Mouse (Mus musculus) heart, embryonic 13.5 days (tissue): ENCODE results near the gene E4f1. TPM values are rescaled to one million over a fixed set of nuclear protein-coding genes. Genes with fewer than 3 reads are reported as not detected.

Source experiments
- ATAC-seq: fragments of 200-750 bp; cut with Nextera tagmentation; 2 replicates; pipeline ENCODE4 v1.8.0; 2017; ENCODE audit warnings: moderate TSS enrichment; ENCODE audit not compliant: insufficient number of reproducible peaks, low FRiP score, low TSS enrichment; ENCODE audit errors: extremely low read depth
- H3K27ac ChIP-seq: fragments of 300-500 bp; sonication (generic); replicated peaks from 2 replicates; pipeline ENCODE4 v1.5.1; 2015; ENCODE audit warnings: moderate library complexity, mild to moderate bottlenecking, inconsistent platforms
- H3K27me3 ChIP-seq: fragments of 300-500 bp; sonication (generic); replicated peaks from 2 replicates; pipeline ENCODE4 v1.6.1; 2015; ENCODE audit warnings: mild to moderate bottlenecking, inconsistent platforms
- H3K36me3 ChIP-seq: fragments of 300-500 bp; sonication (generic); 2 replicates; pipeline ENCODE4 v1.6.1; 2015; ENCODE audit warnings: mild to moderate bottlenecking, inconsistent platforms
- H3K4me1 ChIP-seq: fragments of 300-500 bp; sonication (generic); 2 replicates; pipeline ENCODE4 v1.6.1; 2015; ENCODE audit warnings: inconsistent platforms
- H3K4me2 ChIP-seq: fragments of 300-500 bp; sonication (generic); 2 replicates; pipeline ENCODE4 v1.6.1; 2015; ENCODE audit warnings: inconsistent platforms, mild to moderate bottlenecking, moderate library complexity
- H3K4me3 ChIP-seq: fragments of 300-500 bp; sonication (generic); 2 replicates; pipeline ENCODE4 v1.5.1; 2015; ENCODE audit warnings: moderate library complexity, mild to moderate bottlenecking, inconsistent platforms
- H3K9ac ChIP-seq: fragments of 300-500 bp; sonication (generic); 2 replicates; pipeline ENCODE4 v1.6.1; 2015; ENCODE audit warnings: inconsistent platforms, mild to moderate bottlenecking, moderate library complexity
- H3K9me3 ChIP-seq: fragments of 300-500 bp; sonication (generic); 2 replicates; pipeline ENCODE4 v1.6.1; 2016; ENCODE audit warnings: inconsistent platforms
- WGBS: fragments of 180-500 bp; shearing (Covaris S2); methylation state at CpG from one replicate; pipeline ENCODE4 v1.1.7; 2015; ENCODE audit warnings: mixed read lengths; 5-methylcytosine and 5-hydroxymethylcytosine counted together
- polyA plus RNA-seq: library from polyadenylated mRNA; unstranded; fragments of >200 nt; fragmentation: Nextera tagmentation; extraction: Ambion mirVana; gene quantifications from 2 replicates; pipeline ENCODE4 v1.2.1, GENCODE M21; 2015

Gene E4f1
- polyA plus RNA-seq: 24.5 and 25.9 TPM in 2 replicates

DNA sequence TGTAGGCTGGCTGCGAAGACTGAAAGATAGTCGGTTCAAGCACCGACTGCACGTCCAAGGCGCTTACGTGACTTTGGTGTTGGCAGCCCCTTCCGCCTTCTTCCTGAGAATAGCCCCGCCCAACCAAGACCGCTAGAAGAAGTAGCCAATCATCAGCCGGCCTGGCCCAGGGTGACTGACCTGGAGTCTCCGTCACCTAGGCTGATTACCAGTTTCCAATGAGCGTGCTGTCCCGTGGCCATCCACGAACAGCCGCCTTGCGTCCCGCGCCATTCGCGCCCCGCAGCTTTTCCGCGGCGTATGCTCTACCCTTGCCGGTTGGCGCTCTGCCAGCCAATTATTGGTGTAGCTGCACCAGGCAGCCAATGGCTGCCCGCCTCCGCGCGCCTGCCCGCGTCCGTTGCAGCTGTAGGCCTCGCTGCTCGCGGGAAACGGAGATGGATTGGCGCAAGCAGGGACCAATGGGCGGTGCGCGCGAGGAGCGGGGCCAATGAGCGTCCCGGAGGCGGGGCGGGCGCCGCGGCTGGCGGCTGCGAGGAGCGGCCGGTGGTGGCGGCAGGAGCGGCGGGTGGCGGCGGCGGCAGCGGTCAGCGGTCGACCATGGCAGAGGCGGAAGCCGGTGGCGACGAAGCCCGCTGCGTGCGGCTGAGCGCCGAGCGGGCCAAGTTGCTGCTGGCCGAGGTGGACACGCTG lies at the start of gene E4f1, which contains the start of gene Pgp:
Gene E4f1 (minus strand): TSS at position 404 of the 693 bp plus-strand sequence.
Gene Pgp (plus strand): TSS at position 483 of the 693 bp plus-strand sequence.
- Histone ChIP-seq H3K4me3 (peak within 1 kb of the TSS; percentile 95), H3K9me3 (no peaks in the 10 kb centered on the region), H3K4me2 (peak within 1 kb of the TSS; percentile 100), H3K27me3 (no peaks in the 10 kb centered on the region), H3K36me3 (peaks cover 24% of the 10 kb centered on the region), H3K9ac (peak within 1 kb of the TSS; percentile 97), H3K4me1 (peaks cover 42% of the 10 kb centered on the region), H3K27ac (peak within 1 kb of the TSS; percentile 89)
- WGBS: under 1% methylated on average over 73 of the region's 75 CpGs
- ATAC-seq: peak; percentile 95

DNA sequence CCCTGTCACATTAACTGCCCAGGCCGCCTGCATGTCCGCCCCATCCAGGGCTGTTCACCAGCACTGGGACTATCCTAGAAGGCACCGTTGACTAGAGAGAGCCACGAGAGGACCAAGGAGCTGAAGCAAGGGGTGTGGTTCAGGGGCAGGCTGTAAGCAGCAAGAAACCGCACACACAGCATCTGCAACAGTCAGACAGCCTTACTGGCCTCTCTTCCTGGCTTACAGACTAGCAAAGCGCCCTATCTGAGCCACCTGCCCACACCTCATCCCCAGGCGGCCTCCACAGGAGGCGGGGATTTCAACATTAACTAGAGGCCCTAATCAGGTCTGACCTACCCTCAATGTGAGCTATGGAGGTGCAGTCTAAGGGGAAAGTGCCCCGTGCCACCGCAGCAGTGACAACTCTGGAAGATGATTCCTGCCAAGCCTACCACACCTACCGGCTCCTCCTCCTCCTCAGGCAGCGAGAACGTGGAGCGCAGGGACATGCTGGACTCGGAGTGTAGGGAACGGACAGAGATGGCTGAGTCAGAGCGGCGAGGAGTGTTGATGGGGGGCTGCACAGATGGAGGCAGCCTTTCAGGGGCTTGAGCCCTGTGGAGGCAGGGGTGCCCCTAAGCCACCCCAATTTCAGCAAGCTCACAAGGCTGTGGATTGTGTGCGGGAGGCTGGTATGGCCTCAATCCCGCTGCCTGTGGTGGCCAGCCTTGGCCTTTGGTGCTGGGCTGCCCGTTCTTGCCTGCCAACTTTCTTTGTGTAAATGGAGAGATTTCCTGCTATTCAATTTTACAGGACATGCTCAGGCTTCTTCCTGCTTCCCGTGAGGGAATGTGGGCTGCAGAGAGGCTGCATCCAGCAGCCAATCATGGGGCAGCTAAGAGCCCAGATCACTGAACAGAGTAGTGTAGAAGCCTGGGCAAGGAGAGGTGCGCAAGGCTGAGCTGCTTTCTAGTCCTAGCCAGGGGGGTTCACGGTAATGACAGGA lies 44.5 kb upstream of the E4f1 start:
- H3K4me1 ChIP-seq: no peaks in the 10 kb centered on the region
- peak overlapping the region; percentile 36 for H3K4me2 ChIP-seq
- H3K27ac ChIP-seq: peak overlapping the region; percentile 86
- H3K9me3 ChIP-seq: no peaks in the 10 kb centered on the region
- peak overlapping the region; percentile 56; the same call in 1 of the 2 replicates for H3K9ac ChIP-seq
- ATAC-seq: no peak
- WGBS: 82% methylated on average over 24 of the region's 24 CpGs
- no peaks in the 10 kb centered on the region for H3K27me3 ChIP-seq
- 0 out of 2 replicates have a peak overlapping the region, but pooled peaks have one; percentile 10 for H3K4me3 ChIP-seq
- peaks cover 92% of the 10 kb centered on the region for H3K36me3 ChIP-seq

DNA sequence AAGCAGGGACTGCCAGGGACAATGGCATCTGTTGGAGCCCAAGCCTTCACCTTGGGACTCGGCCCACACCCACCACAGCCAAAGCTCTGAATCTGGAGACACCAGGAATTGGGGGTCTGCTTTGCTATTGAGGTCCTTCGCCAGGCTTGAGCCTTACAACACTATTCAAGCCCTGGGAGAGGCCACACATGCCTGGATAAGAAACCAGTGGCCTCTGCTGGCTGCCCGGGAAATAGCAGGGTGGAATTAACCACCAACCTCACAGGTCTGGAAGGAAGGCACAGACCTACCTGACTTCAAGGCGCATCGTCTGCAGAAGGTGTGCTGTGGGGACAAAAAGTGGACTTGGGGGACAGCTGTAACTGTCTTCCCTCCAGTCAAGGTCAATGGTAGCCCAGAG lies 43.5 kb upstream of the E4f1 start:
- Histone ChIP-seq H3K36me3 (peaks cover 94% of the 10 kb centered on the region), H3K27me3 (no peaks in the 10 kb centered on the region), H3K9ac (no peak overlapping the region), H3K4me3 (0 out of 2 replicates have a peak overlapping the region, but pooled peaks have one; percentile 10), H3K4me1 (no peaks in the 10 kb centered on the region), H3K27ac (no peak overlapping the region), H3K9me3 (no peaks in the 10 kb centered on the region), H3K4me2 (peak overlapping the region; percentile 36; the same call in 1 of the 2 replicates)
- no peak for ATAC-seq
- 55% methylated on average over 5 of the region's 5 CpGs for WGBS

DNA sequence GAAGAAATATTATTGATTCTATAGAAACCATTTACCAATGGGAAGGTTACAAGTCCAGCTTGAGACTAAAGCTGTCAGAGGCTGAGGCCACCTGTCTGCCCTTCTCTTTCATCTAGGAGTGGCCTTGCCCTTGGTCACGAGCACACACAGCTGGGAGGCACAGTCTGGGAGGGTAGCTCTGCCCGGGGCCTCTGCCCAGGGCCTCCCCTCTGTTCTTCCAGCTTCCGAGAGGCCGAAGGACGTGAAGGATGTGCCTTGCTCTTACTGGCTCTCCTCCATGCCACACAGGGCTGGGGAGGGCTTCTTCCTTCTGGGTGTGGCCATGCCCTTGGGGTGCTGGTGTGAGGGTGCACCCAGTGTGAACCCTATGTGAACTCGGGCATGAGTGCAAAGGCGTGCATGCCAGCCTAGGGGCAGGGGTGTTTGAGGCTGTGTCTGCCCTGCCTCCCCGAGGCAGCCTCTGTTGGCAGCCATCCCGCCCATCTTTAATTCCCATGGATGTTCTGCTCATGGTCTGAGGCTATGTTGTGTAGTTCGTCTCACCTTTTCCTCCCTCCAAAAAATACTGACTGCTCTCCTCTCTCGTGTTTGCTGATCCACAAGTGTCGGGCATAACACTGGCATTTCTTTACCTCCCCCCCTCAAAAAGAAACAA lies 37.8 kb upstream of the E4f1 start:
- WGBS: 83% methylated on average over 12 of the region's 12 CpGs
- Histone ChIP-seq H3K4me2 (no peak overlapping the region), H3K36me3 (peaks cover 51% of the 10 kb centered on the region), H3K4me3 (no peak overlapping the region), H3K9me3 (no peaks in the 10 kb centered on the region), H3K4me1 (peaks cover 14% of the 10 kb centered on the region), H3K27ac (no peak overlapping the region), H3K9ac (no peak overlapping the region), H3K27me3 (peaks cover 44% of the 10 kb centered on the region)
- no peak for ATAC-seq

DNA sequence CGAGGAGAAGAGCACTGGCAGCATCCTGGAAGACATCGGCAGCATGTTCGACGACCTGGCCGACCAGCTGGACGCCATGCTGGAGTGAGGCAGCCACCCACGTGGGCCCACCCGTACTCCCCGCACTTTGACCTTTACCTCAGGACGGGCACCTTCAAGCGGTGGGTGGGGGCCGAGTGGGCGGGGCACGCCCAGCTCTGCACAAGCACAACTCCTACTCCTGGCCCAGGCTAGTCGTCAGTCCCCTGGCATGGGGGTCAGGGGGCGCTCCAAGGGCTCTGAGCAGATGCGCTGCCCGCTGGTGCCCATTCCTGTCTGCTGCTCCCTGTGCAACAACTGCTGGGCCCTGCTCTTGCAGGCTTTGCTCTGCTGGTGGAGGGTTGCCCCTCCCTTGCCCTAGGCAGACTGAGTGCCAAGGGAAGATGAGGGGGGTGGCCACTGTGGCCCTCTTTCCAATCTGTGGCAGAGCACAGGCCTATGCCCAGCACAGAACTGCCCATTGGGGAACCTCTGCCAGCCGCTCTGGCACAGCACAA lies 37.1 kb upstream of the E4f1 start:
- WGBS: 44% methylated on average over 19 of the region's 19 CpGs
- Histone ChIP-seq H3K4me3 (no peak overlapping the region; the same call in 1 of the 2 replicates), H3K9me3 (no peaks in the 10 kb centered on the region), H3K4me2 (peak overlapping the region; percentile 75), H3K36me3 (peaks cover 46% of the 10 kb centered on the region), H3K4me1 (peaks cover 14% of the 10 kb centered on the region), H3K27ac (no peak overlapping the region), H3K9ac (0 out of 2 replicates have a peak overlapping the region, but pooled peaks have one; percentile 3), H3K27me3 (peaks cover 51% of the 10 kb centered on the region)
- 0 out of 2 replicates have a peak, but pooled peaks have one; percentile 1 for ATAC-seq

DNA sequence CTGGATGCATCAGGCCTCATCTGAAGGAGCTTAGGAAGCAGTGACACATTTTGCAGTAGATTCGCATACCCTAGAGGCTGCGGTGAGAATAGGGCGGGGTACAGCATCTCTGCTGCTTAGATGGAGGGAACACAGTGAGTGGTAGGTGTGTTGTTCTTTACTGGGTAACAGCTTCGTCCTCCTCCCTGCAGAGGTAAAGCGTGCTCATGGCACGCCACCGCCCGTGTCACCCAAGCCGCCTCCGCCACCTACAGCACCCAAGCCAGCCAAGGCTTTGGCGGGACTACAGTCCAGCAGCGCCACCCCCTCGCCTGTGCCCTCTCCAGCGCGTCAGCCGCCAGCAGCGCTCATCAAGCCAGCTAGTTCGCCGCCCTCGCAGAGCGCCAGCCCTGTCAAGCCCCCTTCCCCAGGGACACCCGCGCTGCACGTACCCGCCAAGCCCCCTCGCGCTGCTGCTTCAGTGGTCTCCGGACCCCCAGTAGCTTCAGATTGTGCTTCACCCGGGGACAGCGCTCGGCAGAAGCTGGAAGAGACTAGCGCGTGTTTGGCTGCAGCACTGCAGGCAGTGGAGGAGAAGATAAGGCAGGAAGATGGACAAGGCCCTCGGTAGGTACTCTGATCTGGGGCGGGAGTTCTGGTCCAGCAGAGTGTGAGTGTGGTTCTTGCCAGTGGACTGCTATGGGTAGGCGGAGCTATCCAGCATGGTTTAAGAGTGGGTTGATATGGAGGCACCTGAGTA lies 36.4 kb upstream of the E4f1 start:
- Histone ChIP-seq H3K27ac (no peak overlapping the region), H3K9ac (peak overlapping the region; percentile 75), H3K4me2 (peak overlapping the region; percentile 75), H3K4me3 (peak overlapping the region; percentile 44), H3K9me3 (no peaks in the 10 kb centered on the region), H3K4me1 (peaks cover 14% of the 10 kb centered on the region), H3K27me3 (peaks cover 57% of the 10 kb centered on the region), H3K36me3 (peaks cover 39% of the 10 kb centered on the region)
- no peak; the same call in 1 of the 2 replicates for ATAC-seq
- WGBS: 18% methylated on average over 36 of the region's 36 CpGs

DNA sequence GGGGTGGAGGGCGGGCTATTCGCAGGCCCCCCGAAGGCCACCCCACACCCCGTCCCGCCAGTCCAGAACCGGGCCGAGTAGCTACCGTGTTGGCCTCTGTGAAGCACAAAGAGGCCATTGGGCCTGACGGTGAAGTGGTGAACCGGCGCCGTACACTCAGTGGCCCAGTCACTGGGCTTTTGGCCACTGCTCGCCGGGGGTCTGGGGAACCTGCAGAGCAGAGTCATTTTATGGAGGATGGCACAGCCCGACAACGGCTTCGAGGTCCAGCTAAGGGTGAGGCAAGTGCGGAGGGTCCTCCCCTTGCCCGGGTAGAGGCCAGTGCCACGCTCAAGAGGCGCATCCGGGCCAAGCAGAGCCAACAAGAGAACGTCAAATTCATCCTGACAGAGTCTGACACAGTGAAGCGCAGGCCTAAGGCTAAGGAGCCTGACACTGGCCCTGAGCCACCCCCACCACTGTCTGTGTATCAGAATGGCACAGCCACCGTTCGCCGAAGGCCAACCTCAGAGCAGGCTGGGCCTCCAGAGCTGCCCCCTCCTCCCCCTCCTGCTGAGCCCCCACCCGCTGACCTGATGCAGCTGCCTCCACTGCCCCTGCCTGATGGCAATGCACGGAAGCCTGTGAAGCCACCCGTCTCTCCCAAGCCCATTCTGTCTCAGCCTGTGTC lies 35.3 kb upstream of the E4f1 start:
- Histone ChIP-seq H3K27ac (no peak overlapping the region), H3K4me1 (peaks cover 14% of the 10 kb centered on the region), H3K9ac (no peak overlapping the region), H3K4me3 (no peak overlapping the region), H3K4me2 (no peak overlapping the region), H3K36me3 (peaks cover 28% of the 10 kb centered on the region), H3K9me3 (no peaks in the 10 kb centered on the region), H3K27me3 (peaks cover 63% of the 10 kb centered on the region)
- 88% methylated on average over 30 of the region's 30 CpGs for WGBS
- ATAC-seq: no peak

DNA sequence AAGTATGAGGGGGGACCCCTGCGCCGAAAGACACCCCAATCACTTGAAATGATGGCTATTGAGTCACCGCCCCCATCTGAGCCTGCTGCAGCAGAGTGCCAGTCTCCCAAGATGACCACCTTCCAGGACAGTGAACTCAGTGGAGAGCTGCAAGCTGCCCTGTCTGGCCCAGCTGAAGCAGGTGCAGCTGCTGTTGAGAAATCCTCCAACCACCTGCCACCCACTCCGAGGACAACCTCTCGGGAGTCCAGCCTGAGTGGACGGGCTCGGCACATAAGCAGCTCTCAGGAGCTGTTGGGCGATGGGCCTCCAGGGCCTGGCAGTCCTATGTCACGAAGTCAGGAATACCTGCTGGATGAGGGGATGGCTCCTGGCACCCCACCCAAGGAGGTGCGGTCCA lies 34.0 kb upstream of the E4f1 start:
- H3K36me3 ChIP-seq: peaks cover 15% of the 10 kb centered on the region
- H3K27me3 ChIP-seq: peaks cover 63% of the 10 kb centered on the region
- no peak overlapping the region for H3K9ac ChIP-seq
- no peak overlapping the region for H3K4me3 ChIP-seq
- ATAC-seq: no peak
- WGBS: 86% methylated on average over 10 of the region's 10 CpGs
- peaks cover 14% of the 10 kb centered on the region for H3K4me1 ChIP-seq
- H3K9me3 ChIP-seq: no peaks in the 10 kb centered on the region
- H3K4me2 ChIP-seq: no peak overlapping the region
- no peak overlapping the region for H3K27ac ChIP-seq

DNA sequence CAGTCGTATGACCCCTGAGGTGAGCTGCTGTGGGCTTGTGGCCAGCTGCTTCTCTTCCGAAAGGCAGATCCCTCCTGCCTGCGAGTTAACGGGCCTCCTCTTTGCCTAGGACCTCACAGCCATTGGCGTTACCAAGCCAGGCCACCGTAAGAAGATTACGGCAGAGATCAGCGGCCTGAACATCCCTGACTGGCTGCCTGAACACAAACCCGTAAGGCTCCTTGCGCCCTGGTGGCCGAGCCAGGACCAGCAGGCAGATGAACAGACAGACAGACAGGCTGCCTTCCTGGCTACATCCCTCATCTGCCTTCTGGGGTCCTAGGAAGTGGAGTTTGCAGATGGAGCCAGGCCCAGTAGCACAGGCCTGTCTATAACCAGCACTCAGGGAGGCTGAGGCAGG lies 32.1 kb upstream of the E4f1 start:
- no peak overlapping the region for H3K27ac ChIP-seq
- H3K4me2 ChIP-seq: no peak overlapping the region
- H3K4me3 ChIP-seq: no peak overlapping the region
- no peak overlapping the region for H3K9ac ChIP-seq
- no peaks in the 10 kb centered on the region for H3K36me3 ChIP-seq
- WGBS: 33% methylated on average over 11 of the region's 11 CpGs
- no peaks in the 10 kb centered on the region for H3K9me3 ChIP-seq
- H3K4me1 ChIP-seq: peaks cover 12% of the 10 kb centered on the region
- peaks cover 57% of the 10 kb centered on the region for H3K27me3 ChIP-seq
- ATAC-seq: no peak

DNA sequence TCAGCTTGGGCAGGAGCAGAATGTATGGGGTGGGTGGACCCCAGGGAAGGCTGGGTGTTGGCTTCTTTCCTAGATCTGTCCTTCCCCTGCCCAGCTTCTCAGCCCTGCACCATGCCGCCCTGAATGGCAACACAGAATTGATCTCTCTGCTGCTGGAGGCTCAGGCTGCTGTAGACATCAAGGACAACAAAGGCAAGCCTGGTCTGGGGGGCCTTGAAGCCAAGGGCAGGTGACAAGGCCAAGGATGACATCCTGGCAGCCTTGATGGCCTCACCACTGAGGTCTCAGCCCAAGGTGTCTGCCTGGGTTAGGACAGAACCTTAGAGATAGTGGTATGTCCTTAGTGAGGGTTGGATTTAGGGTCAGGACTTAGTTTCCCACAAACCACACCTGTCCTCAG lies 25.9 kb upstream of the E4f1 start:
- Histone ChIP-seq H3K27me3 (peaks cover 31% of the 10 kb centered on the region), H3K9me3 (no peaks in the 10 kb centered on the region), H3K4me1 (no peaks in the 10 kb centered on the region), H3K4me3 (no peak overlapping the region), H3K36me3 (no peaks in the 10 kb centered on the region), H3K4me2 (no peak overlapping the region), H3K27ac (no peak overlapping the region), H3K9ac (no peak overlapping the region)
- ATAC-seq: no peak
- 88% methylated on average over 1 of the region's 1 CpGs for WGBS
